Mouse (Mus musculus) spleen, postnatal 4 days (tissue): ENCODE results near the gene Hfe2.

Source experiments
- DNase-seq, 2 experiments: peaks; one replicate each; pipeline ENCODE4 v3.0.0; 2022; ENCODE audit warnings: low spot score in 2 of 2

Hfe2 gene

DNA sequence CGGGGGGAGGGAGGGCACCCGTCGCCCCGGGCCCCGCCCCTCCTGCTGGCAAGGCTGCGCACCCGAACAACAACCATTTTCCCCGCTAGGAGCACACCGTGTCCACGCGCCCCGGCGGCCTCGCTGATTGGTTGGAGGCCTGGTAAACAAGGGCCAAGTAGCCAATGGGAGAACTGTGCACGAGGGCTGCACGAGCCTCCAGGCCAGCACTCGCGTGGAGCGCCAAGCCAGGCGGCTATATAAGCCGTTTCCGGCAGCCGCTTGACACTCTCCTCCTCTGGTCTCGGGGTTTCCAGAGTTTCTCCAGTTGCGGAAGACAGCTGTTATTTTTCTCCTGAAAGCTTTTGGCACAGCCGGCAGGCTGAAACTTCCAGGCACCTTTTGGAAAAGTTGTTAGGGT is 32.7 kb downstream of the Hfe2 start, which contains the start of gene Txnip:
Gene Txnip, plus strand, starts transcription at position 264 of the 400 bp plus-strand sequence.
- peak; percentile 99 to 100 for DNase-seq

DNA sequence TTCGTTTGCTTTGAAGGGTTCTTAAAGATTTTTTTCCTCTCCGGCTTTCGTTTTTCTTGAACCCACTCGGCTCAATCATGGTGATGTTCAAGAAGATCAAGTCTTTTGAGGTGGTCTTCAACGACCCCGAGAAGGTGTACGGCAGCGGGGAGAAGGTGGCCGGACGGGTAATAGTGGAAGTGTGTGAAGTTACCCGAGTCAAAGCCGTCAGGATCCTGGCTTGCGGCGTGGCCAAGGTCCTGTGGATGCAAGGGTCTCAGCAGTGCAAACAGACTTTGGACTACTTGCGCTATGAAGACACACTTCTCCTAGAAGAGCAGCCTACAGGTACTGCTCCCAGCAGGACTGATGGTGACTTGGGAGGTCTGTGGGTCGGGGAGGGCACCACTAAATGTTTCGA is 33.2 kb downstream of the Hfe2 start:
- DNase-seq, result peak; percentile 49 to 82

DNA sequence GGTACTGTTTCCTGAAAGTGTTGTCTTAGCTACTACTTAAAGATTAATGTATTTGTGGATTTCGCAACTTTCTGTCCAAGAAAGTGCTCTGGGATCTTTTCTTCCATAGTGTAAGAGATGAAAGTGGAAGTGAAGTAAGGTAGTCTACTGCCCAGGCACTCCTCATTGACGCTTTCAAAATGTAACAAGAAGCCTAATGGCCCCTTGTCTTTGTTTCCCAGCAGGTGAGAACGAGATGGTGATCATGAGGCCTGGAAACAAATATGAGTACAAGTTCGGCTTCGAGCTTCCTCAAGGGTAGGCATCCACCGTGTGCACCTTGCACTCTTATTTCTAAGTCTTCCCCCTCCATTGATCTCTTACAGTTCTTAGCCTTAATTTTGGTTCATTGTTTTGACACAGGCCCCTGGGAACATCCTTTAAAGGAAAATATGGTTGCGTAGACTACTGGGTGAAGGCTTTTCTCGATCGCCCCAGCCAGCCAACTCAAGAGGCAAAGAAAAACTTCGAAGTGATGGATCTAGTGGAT is 33.8 kb downstream of the Hfe2 start:
- no peak for DNase-seq

DNA sequence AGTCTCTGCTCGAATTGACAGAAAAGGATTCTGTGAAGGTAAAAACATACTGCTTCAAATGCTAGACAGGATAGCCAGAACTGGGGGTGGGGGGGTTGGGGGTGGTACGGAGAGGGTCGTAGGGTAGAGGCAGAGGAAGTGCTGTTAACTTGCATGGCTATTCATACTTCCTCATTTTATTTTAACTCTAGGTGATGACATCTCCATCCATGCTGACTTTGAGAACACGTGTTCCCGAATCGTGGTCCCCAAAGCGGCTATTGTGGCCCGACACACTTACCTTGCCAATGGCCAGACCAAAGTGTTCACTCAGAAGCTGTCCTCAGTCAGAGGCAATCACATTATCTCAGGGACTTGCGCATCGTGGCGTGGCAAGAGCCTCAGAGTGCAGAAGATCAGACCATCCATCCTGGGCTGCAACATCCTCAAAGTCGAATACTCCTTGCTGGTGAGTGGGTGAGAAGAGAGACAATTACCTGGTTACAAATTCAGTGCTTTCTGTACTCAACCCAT is 34.5 kb downstream of the Hfe2 start:
- DNase-seq, result peak in 1 of 2 experiments; percentile 70

DNA sequence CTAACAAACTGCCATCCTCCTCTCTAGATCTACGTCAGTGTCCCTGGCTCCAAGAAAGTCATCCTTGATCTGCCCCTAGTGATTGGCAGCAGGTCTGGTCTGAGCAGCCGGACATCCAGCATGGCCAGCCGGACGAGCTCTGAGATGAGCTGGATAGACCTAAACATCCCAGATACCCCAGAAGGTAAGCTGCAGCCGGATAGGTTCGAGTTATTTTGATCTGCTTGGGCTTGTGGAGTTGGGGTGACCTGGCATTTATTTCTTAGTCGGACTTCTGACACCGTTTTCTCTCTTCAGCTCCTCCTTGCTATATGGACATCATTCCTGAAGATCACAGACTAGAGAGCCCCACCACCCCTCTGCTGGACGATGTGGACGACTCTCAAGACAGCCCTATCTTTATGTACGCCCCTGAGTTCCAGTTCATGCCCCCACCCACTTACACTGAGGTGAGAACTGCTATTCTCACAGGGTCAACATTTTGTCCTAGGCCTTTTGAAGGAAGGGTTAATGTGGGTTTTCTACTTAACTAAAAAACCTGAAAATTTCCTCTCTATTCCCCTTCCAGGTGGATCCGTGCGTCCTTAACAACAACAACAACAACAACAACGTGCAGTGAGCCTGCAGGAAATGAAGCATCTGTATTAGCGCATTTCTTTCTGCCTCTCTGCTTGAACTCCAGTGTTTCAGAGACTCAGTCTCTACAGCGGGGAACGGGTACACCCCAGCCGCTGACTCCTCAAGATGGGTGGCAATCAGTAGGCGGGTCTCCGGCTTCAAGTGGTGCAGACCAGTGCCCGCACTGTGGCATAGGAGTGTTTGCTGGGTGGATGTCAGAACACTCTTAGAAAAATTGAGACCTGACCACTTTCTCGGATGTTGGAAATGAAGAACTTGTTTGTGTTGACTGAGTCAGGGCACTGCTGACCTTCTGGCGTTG is 35.2 kb downstream of the Hfe2 start:
- DNase-seq, result peak in 1 of 2 experiments; percentile 67

DNA sequence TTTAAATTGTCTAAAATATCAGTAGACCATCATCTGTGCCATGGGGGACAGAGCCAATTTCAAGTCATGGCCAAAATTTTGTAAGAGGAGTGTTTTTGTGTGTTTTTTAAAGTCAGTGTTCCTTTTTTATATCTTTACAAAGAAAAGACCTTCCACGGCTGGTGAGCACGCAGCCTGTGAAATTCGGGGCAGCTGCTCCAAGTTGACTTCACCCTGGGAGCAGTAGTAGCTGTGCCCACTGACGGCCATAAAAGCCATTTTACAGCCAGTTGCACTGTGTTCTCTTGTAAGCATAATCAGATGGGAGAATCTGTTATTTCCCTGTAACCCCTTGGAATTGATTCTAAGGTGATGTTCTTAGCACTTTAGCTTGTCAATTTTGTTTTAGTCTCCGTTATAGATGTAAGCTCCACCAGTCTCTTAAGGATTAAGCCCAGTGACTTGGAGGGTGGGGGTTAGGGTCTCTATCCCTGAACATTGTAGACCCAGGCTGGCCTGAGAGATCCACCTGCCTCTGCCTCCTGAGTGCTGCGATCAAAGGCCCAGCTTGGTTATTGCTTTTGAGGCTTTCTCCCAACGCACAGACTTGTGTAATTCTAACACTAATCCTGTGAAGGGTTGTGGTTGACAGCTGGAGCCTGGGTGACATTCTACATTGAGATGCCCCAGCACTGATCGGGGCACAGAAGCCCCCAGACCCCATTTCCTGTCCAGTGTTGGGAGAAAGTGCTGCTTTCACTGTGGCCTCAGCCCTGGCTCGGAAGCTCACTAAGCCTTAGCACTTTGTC is 36.1 kb downstream of the Hfe2 start:
- DNase-seq, result no peak

DNA sequence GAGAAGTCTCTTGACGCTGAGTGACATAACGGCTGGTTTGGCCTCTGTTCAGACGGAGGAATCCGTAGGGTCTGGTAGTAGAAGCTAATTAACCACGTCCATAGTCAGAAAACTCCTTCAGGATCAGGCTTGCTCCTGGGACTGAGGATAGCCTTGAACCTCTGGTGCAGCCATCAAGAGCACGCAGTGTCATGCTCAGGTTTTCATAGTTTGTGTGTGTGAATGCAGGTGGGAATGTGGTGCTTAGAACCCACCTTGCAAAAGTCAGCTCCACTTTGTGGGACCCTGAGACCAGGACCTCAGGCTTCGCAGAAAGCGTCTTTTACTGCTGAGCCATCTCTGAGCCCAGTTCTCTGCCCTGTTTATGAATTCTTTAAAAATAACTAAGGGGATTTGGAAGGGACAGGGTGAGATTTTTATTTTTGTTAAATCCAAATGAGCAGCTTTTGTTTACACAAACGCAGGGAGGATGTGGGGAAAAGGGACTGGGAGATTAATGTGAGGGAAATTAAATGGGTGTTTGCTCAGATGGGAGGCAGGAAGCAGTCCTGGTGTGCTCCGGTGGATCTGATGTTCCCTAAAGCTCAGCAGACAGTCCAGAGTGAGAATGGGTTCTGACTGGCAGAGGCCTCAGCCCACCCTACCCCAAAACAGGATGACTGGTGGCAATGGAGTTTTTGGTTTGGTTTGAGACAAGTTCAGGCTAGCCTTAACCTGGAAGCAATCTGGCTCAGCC is 37.1 kb downstream of the Hfe2 start:
- no peak for DNase-seq

DNA sequence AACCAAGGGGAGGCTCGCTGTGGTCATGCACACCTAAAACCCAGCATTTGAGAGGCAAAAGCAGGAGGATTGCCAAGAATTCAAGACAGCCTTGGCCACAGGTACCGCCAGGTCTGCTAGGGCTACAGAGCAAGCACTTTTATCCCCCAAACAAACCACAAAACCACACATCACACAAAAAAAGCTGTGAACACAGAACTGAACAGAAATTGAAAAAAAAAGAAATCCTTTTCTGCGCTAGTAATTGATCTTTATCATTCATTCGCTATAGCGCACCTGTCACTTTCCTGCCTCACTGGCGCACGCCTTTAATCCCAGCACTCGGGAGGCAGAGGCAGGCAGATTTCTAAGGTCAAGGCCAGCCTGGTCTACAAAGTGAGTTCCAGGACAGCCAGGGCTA is 38.3 kb downstream of the Hfe2 start:
- no peak for DNase-seq

DNA sequence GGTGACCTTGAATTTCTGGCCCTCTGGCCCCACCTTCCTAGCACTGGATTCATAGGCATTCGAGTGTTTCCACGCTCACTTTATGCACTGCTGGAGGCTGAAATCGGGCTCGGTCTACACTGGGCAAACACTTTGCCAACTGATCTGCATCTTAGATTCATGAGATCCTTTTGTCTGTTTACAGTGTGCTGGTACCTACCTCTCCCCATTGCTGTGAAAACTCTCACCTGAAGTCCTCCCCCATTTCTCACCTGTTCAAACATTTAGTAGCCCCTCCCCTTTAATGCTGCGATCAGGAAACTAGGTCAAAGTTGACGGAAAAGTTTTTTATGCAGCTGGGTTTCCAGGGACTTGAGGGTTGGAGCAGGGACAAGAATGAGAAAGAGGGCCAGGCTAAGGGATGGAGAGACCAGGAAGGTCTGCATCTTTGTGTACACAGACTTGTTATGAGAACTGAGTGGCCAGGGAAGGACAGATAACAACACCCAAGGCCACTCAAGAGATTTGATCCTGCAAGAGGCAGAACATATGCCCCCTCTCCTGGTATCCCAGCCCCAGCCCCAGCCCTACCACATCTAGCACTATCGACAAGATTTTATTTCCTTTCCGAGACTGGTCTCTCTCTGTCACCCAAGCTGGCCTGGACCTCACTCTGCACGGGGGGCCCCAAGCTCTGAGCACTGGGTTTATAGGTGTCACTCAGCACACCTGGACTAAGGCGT is 39.1 kb downstream of the Hfe2 start:
- no peak for DNase-seq

DNA sequence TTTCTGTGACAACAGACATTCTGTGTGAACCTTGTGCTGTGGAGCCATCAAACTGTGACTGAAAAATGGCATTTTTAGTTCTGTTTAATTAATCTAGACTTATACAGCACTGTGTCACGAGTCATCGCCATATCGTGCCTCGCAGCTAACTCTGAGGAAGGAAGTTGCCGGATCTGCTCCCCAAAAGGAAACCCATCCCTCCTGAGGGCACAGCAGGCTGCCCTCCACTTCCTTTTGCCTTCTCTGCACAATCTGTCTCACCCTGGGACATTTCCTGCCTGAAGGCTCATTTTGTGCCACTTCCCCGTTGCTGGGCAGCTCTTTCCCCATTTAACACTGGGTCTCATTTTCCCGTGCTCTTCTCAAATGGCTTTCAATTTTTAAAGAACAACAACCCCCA is 39.7 kb downstream of the Hfe2 start:
- peak in 1 of 2 experiments; percentile 54 for DNase-seq

DNA sequence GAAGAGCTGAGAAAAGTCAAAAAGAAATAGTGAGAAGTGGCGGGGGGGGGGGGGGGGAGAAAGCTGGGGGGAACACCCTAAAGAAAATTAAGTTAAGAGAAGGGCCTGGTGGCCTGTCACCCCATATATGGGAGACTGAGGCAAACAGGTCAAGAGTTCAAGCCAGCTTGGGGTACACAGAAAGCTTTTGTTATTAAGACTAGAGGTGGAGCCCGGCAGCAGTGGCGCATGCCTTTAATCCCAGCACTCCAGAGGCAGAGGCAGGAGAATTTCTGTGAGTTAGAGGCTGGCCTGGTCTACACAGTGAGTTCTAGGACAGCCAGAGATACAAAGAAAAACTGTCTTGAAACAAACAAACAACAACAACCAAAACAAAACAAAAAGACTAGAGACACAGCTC is 40.1 kb downstream of the Hfe2 start:
- no peak for DNase-seq

DNA sequence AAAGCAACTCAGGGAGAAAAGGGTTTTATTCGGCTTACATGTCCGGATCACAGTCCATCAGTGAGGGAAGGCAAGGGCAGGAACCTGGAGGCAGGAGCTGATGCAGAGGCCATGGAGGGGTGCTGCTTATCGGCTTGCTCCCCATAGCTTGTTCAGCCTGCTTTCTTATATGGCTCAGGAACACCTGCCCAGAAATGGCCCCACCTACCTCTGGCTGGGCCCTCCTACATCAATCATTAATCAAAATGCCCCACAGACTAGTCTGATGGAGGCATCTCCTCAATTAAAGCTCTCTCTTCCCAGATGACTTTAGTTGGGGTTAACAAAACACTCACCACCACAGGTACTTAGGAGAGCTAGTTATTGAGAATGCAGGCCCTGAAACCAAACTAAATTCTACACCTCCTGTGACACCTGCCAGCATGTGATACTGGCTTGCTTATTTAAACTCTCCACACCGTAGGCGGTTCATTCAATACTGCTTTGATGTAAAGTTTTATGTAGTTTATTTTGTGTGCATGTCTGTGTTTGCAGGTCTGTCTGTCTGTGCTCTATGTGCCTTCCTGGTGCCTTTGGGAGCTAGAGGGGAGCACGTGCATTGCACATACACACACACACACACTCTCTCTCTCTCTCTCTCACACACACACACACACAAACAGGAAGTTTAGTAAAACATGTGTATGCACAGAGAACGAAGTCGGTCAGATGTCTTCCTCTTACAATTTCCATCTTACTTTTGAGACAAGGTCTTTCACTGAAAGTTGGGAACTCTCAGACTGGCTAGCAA is 41.9 kb downstream of the Hfe2 start:
- DNase-seq, result no peak

DNA sequence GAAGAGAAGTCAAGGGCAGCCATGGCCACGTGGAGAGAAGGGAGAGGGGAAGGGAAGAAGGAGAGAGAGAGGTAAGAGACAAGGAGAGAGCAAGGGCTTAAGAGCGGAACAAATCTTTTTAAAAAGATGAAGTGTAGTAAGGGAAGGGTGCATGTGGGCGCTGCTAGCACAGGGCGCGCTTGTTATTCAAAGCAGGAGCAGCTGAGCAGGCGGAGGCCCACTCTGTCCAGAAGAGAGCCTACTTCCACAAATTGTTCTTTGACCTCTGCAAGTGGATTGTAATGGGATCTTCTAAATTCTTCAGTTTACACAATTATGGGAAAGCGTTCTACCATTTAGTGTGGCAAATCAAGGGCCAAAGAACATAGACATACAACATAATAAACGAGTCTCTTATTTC is 43.6 kb downstream of the Hfe2 start:
- DNase-seq, result no peak

DNA sequence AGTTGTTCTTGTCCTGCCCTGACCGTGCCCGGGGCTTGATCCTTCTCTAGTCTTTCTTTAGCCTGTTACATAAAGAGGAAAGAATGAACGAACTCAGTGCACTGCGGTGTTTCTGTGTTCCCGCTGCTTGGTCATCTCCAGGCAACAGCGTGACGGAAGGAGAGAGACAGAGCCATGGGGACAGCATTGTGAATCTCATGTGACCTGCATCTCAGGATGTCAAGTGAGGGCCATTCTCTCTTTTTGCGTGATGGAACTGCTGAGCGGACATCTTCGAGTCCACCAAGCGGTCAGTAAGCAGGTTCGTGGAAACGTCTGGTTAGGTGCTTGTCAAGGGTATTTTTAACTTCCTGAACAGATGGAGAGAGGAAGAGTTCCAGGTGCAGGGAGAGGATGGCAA is 44.5 kb downstream of the Hfe2 start:
- no peak for DNase-seq

DNA sequence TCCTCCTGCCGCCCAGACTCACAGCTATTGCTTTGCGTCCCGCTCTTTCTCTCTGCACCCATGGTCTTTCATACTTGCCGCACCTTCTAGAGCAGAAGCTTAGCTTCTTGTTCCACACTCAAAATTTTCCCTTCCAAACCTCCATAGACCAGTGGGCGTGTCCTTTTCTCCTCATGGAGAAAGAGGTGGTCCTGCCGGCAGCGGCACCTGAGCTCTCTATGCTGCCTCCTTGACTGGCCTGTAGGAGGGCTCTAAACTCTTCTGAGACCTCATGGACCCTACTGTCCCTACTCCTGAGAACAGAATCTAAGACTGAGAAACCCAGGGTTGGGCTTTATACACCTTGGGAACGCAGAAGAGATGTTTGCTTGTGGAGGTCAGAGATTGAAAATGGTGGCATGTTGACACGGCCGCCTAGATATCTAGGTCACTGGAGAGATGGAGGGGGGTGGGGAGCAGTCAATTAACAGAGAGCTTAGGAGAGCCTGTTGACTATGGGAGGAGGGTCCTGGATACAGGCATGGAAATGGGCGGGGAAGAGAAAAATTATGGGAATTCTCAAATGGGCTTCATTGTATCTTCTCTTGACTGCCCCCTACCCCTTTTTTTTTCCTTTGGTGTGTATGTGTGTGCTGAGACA is 45.1 kb downstream of the Hfe2 start:
- DNase-seq, result no peak

DNA sequence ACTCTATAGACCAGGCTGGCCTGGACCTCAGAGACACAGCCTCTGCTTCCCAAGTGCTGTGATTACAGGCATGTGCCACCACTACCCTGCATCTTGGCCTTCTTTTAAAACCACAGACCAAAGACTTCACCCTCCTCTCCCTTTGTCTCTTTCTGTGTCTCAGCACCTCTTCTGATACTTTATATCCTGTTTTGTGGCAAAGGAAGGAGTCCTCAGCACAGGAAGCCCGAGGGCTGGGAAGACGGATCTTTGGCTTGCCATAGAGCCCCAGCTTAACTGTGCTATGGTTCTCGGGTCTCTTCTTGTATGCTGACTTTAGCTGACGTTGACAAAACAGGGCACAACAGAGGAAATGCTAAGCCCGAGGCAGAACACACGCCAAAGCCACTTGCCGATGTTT is 45.7 kb downstream of the Hfe2 start:
- DNase-seq, result no peak

DNA sequence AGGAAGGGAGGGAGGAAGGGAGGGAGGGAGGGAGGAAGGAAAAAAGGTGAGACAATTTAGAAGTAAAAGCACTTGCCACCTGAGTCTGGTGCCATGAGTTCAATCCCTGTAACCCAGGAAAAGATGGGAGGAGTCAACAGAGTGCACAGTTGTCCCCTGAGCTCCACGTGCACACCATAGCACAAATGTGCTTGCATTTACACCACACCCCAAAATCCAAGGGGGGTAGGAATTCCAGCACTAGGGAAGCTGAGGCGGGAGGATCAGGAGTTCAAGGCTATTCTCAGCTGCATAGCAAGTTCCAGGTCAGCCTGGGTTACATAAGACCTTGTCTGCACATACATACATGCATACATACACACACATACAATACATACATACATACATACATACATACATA is 46.4 kb downstream of the Hfe2 start:
- no peak for DNase-seq

DNA sequence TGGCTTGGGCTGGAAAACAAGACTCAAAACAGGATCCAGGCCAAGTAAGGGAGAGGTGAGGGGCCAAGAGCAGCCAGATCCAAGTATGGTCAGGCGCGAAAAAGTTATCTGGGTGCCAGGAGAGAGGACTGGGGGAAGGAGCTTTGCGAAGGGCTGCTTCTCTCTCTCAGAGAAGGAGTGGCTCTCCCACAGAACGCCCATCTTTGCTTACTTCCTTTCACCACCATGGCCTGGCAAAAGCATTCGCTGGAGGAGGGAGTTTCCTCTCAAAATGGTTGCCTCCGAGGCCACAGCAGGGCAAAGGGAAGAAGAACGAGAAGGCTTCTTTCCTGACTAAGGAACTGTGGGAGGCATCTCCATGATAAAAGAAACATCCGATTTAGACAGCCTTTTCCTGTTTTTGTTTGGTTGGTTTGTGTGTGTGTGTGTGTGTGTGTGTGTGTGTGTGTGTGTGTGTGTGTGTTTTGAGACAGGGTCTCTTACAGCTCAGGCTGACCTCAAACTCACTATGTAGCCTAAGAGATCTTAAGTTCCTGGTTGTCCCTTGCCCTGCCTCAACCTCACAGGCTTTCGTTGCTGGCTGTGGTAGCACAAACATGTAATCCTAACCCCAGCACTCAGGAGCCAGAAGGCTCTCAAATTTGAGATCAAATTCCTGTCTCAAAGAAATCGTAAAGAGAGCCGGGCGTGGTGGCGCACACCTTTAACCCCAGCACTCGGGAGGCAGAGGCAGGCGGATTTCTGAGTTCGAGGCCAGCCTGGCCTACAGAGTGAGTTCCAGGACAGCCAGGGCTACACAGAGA is 47.1 kb downstream of the Hfe2 start:
- DNase-seq, result no peak
